Mouse (Mus musculus) hindbrain, embryonic 11.5 days (tissue): ENCODE results near the gene Zbtb49. TPM values are rescaled to one million over a fixed set of nuclear protein-coding genes. Genes with fewer than 3 reads are reported as not detected.

Experiments
- ATAC-seq: fragments of 200-750 bp; cut with Nextera tagmentation; 2 replicates; pipeline ENCODE4 v1.8.0; 2017; ENCODE audit warnings: mild to moderate bottlenecking, moderate TSS enrichment, moderate library complexity; ENCODE audit not compliant: low FRiP score
- DNase-seq: peaks from one replicate; pipeline ENCODE4 v3.0.0-alpha.2; 2015; ENCODE audit warnings: low spot score
- H3K27ac ChIP-seq: fragments of 300-500 bp; sonication (generic); 2 replicates; pipeline ENCODE4 v1.5.1; 2014; ENCODE audit warnings: mild to moderate bottlenecking, low read depth, low read length
- H3K27me3 ChIP-seq: fragments of 300-500 bp; sonication (generic); 2 replicates; pipeline ENCODE4 v1.6.1; 2014; ENCODE audit warnings: mild to moderate bottlenecking, low read length, moderate library complexity, mixed read lengths; ENCODE audit not compliant: control insufficient read depth, insufficient read depth
- H3K36me3 ChIP-seq: fragments of 300-500 bp; sonication (generic); 2 replicates; pipeline ENCODE4 v1.6.1; 2014; ENCODE audit warnings: mild to moderate bottlenecking, low read length, moderate library complexity, mixed read lengths; ENCODE audit not compliant: control insufficient read depth, insufficient read depth
- H3K4me1 ChIP-seq: fragments of 300-500 bp; sonication (generic); replicated peaks from 2 replicates; pipeline ENCODE4 v1.6.1; 2014; ENCODE audit warnings: low read length, mixed read lengths; ENCODE audit not compliant: control insufficient read depth, insufficient read depth
- H3K4me2 ChIP-seq: fragments of 300-500 bp; sonication (generic); replicated peaks from 2 replicates; pipeline ENCODE4 v1.6.1; 2014; ENCODE audit warnings: mild to moderate bottlenecking, low read depth, low read length
- H3K4me3 ChIP-seq: fragments of 300-500 bp; sonication (generic); 2 replicates; pipeline ENCODE4 v1.5.1; 2014; ENCODE audit warnings: low read depth, low read length
- H3K9ac ChIP-seq: fragments of 300-500 bp; sonication (generic); 2 replicates; pipeline ENCODE4 v1.6.1; 2014; ENCODE audit warnings: low read depth, low read length
- H3K9me3 ChIP-seq: fragments of 300-500 bp; sonication (generic); 2 replicates; pipeline ENCODE4 v1.6.1; 2016; ENCODE audit warnings: low read length; ENCODE audit not compliant: control insufficient read depth
- WGBS: fragments of 180-500 bp; shearing (Covaris S2); extraction: QIAGEN DNeasy Blood & Tissue Kit; methylation state at CpG from one replicate; pipeline ENCODE4 v1.1.7; 2014; 5-methylcytosine and 5-hydroxymethylcytosine counted together
- polyA plus RNA-seq: library from polyadenylated mRNA; unstranded; fragments of >200 nt; fragmentation: Nextera tagmentation; extraction: Ambion mirVana; gene quantifications from 2 replicates; pipeline ENCODE4 v1.2.1, GENCODE M21; 2014

The Zbtb49 gene
- polyA plus RNA-seq, 1 experiment from 2014 or later: 14.2 TPM

- Histone ChIP-seq H3K4me1 (no peaks in the 10 kb centered on the region), H3K9ac (no peak overlapping the region), H3K4me2 (no peak overlapping the region), H3K4me3 (no peak overlapping the region), H3K27ac (no peak overlapping the region), H3K9me3 (no peaks in the 10 kb centered on the region), H3K36me3 (no peaks in the 10 kb centered on the region), H3K27me3 (no peaks in the 10 kb centered on the region)
- DNase-seq (no peak), ATAC-seq (no peak)
- WGBS: 87% methylated on average over 6 of the region's 6 CpGs
Measured at GRCm38 (mm10) chr5:38184688-38185285, 35.5 kb downstream of the Zbtb49 start.

- Histone ChIP-seq H3K9me3 (no peaks in the 10 kb centered on the region), H3K27ac (no peak overlapping the region), H3K36me3 (no peaks in the 10 kb centered on the region), H3K4me1 (no peaks in the 10 kb centered on the region), H3K4me2 (no peak overlapping the region), H3K9ac (no peak overlapping the region), H3K27me3 (no peaks in the 10 kb centered on the region), H3K4me3 (no peak overlapping the region)
- WGBS: 83% methylated on average over 16 of the region's 16 CpGs
- DNase-seq (no peak), ATAC-seq (no peak)
Measured at GRCm38 (mm10) chr5:38174256-38174912, 45.9 kb downstream of the Zbtb49 start.

- WGBS: 53% methylated on average over 5 of the region's 5 CpGs
- H3K36me3 ChIP-seq: no peaks in the 10 kb centered on the region
- ATAC-seq: no peak
Measured at GRCm38 (mm10) chr5:38173766-38174165, 46.5 kb downstream of the Zbtb49 start.

GRCm38 (mm10) chr5:38168497-38168896 lies 51.8 kb downstream of the Zbtb49 start:
- Histone ChIP-seq H3K27ac (no peak overlapping the region), H3K27me3 (no peaks in the 10 kb centered on the region), H3K36me3 (no peaks in the 10 kb centered on the region), H3K9ac (no peak overlapping the region), H3K4me2 (no peak overlapping the region), H3K4me3 (no peak overlapping the region), H3K4me1 (no peaks in the 10 kb centered on the region), H3K9me3 (no peaks in the 10 kb centered on the region)
- ATAC-seq (no peak), DNase-seq (no peak)
- 80% methylated on average over 11 of the region's 11 CpGs for WGBS

More at GRCm38 (mm10) chr5:38173766-38174165, 46.5 kb downstream of the Zbtb49 start:
- Histone ChIP-seq H3K27me3 (no peaks in the 10 kb centered on the region), H3K4me1 (no peaks in the 10 kb centered on the region), H3K9ac (no peak overlapping the region), H3K9me3 (no peaks in the 10 kb centered on the region), H3K4me3 (no peak overlapping the region), H3K4me2 (no peak overlapping the region), H3K27ac (no peak overlapping the region)
- DNase-seq: no peak

GRCm38 (mm10) chr5:38159634-38160413 lies 60.4 kb downstream of the Zbtb49 start, which contains the start of gene Nsg1:
Gene Nsg1 (minus strand): TSS chr5:38159907.
- Histone ChIP-seq H3K9ac (peak within 1 kb of the TSS; percentile 95), H3K27me3 (0 out of 2 replicates have a peak, but pooled peaks cover 4% of the 10 kb centered on the region), H3K36me3 (peaks cover 7% of the 10 kb centered on the region), H3K4me1 (0 out of 2 replicates have a peak, but pooled peaks cover 7% of the 10 kb centered on the region), H3K9me3 (no peaks in the 10 kb centered on the region), H3K4me2 (peak within 1 kb of the TSS; percentile 80), H3K27ac (peak within 1 kb of the TSS; percentile 84), H3K4me3 (peak within 1 kb of the TSS; percentile 89)
- 9% methylated on average over 35 of the region's 35 CpGs for WGBS
- no peak for DNase-seq
- ATAC-seq: peak; percentile 58

- H3K4me1 ChIP-seq: 0 out of 2 replicates have a peak, but pooled peaks cover 7% of the 10 kb centered on the region
- peak overlapping the region; percentile 84 for H3K27ac ChIP-seq
- peaks cover 10% of the 10 kb centered on the region for H3K36me3 ChIP-seq
- 0 out of 2 replicates have a peak, but pooled peaks cover 4% of the 10 kb centered on the region for H3K27me3 ChIP-seq
- ATAC-seq (peak; percentile 76), DNase-seq (peak; percentile 86)
- peak overlapping the region; percentile 95 for H3K9ac ChIP-seq
- no peaks in the 10 kb centered on the region for H3K9me3 ChIP-seq
- H3K4me2 ChIP-seq: peak overlapping the region; percentile 80
- under 1% methylated on average over 70 of the region's 79 CpGs for WGBS
- peak overlapping the region; percentile 89 for H3K4me3 ChIP-seq
Measured at GRCm38 (mm10) chr5:38158947-38159633, 61.2 kb downstream of the Zbtb49 start.

GRCm38 (mm10) chr5:38158501-38158946 lies 61.7 kb downstream of the Zbtb49 start:
- ATAC-seq: peak; percentile 51
- peak overlapping the region; percentile 80 for H3K4me2 ChIP-seq
- 0 out of 2 replicates have a peak, but pooled peaks cover 4% of the 10 kb centered on the region for H3K27me3 ChIP-seq
- H3K4me3 ChIP-seq: peak overlapping the region; percentile 89
- DNase-seq: peak; percentile 65
- H3K27ac ChIP-seq: peak overlapping the region; percentile 84
- H3K36me3 ChIP-seq: peaks cover 12% of the 10 kb centered on the region
- WGBS: 2% methylated on average over 17 of the region's 17 CpGs
- no peaks in the 10 kb centered on the region for H3K9me3 ChIP-seq
- peak overlapping the region; percentile 95 for H3K9ac ChIP-seq
- 0 out of 2 replicates have a peak, but pooled peaks cover 8% of the 10 kb centered on the region for H3K4me1 ChIP-seq

- Histone ChIP-seq H3K9ac (peak overlapping the region; percentile 95), H3K36me3 (peaks cover 16% of the 10 kb centered on the region), H3K27ac (0 out of 2 replicates have a peak overlapping the region, but pooled peaks have one; percentile 18), H3K9me3 (no peaks in the 10 kb centered on the region), H3K4me3 (peak overlapping the region; percentile 89), H3K27me3 (0 out of 2 replicates have a peak, but pooled peaks cover 2% of the 10 kb centered on the region), H3K4me1 (0 out of 2 replicates have a peak, but pooled peaks cover 9% of the 10 kb centered on the region), H3K4me2 (peak overlapping the region; percentile 80)
- no peak for ATAC-seq
- 62% methylated on average over 9 of the region's 9 CpGs for WGBS
- no peak for DNase-seq
Measured at GRCm38 (mm10) chr5:38157481-38158020, 62.7 kb downstream of the Zbtb49 start.
